Mouse (Mus musculus): ENCODE measurements around the gene Fth1. TPM values are rescaled to one million over a fixed set of nuclear protein-coding genes. Genes with fewer than 3 reads are reported as not detected.
A peak's percentile ranks its signal among the peaks of the same experiment; 100 is the strongest.
"Not testable (repeated sequence)": the region's sequence is repeated elsewhere in the genome, so short reads cannot be mapped to it uniquely, and the experiment has no call there.

Fth1 gene
- polyA plus RNA-seq, 1 experiment from 2014 or later: 1,957 TPM

DNA sequence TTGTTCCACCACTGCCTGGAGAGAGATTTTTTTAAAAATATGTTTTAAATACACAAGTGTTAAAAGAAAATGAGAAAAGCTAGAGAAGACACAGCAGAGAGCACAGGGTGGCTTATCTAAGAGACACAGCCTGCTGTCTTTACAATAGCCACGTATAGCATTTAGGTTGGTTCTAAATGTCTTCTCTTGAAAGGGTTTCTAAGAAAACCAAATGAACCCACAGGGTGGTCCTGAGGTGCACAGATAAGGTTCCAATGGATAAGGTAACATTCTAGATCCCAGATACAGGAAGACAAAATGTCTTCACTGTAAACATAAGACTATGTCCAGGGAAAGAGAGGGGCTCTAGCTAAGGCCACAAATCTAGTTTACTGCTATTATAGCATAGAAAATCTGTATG lies 25.0 kb upstream of the Fth1 start:
- no peak overlapping the region; the same call in 1 of the 2 replicates for H3K4me2 ChIP-seq (ENCODE audit: low read depth, low read length)

DNA sequence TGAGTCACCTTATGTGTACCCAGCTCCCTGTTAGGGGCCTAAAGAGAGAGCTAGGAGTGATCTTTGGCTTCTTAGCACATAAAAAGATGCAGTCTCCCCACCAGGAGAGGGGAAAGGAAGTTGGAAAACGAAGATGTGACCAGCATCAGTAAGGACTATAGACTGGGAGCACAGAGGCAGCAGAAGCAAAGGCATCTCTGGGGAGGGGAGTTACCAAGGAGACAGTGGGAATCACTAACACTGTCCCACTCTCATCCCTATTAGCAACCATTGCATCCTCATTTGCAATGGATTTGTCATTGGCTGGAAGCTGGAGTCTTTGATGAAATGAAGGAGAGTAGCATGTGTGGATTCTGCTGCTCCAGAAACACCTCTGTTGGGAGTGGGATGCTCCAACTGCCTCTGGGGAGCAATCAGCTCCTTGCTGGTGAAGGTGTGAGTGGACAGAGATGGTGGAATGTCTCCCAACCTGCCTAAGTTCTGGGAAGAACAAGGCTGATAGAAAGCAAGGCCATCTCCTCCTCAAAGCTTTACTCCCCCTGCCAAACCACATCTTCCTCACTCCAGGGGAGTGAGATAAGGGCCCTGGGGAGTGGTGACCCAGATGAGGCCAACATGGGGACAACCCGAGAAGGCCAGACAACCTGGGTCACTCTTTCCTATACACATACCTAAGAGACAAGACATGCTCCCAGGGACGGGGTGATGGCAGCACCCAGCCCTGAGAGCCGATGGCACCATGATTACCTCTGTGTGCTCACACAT lies 23.6 kb upstream of the Fth1 start:
- no peak overlapping the region for H3K9ac ChIP-seq (ENCODE audit: low read length)

More for the DNA sequence above, 25.0 kb upstream of the Fth1 start:
- peak overlapping the region; percentile 96 for H3K27ac ChIP-seq (ENCODE audit: low read length)
- H3K4me1 ChIP-seq (replicated peaks; ENCODE audit: control insufficient read depth, insufficient read depth, low read length): peaks cover 17% of the 10 kb centered on the region
- no peak overlapping the region for H3K9ac ChIP-seq (ENCODE audit: low read length)
- no peak for ATAC-seq (ENCODE audit: low read depth)
- H3K27me3 ChIP-seq (ENCODE audit: control insufficient read depth, insufficient read depth, low read depth, low read length): no peaks in the 10 kb centered on the region
- H3K9me3 ChIP-seq (ENCODE audit: control insufficient read depth, low read length): no peaks in the 10 kb centered on the region
- no peak overlapping the region for H3K4me3 ChIP-seq (ENCODE audit: low read length)
- WGBS: 56% methylated on average over 1 of the region's 1 CpGs
- H3K36me3 ChIP-seq (ENCODE audit: control insufficient read depth, insufficient read depth, low read length): no peaks in the 10 kb centered on the region

DNA sequence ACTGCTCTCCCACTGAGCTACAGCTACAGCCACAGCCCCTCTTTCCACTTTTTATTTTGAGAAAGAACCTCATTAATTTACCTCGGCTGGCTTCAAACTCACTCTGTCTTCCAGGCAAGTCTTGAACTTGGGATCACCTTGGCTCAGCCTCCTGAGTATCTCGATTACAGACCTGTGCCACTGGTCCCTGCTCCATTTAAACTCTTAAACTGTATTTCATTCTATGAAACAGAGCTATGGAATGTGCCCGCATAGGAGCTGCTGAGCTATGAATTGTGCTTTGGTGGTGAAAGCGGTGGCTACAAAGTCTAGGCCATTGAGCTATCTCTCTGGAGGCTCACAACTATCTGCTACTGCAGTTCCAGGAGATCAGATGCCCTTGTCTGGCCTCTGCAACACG lies 22.4 kb upstream of the Fth1 start:
- H3K4me3 ChIP-seq (ENCODE audit: low read length): no peak overlapping the region
- no peak overlapping the region for H3K4me2 ChIP-seq (ENCODE audit: low read depth, low read length)
- no peak for ATAC-seq (ENCODE audit: low read depth)
- no peaks in the 10 kb centered on the region for H3K27me3 ChIP-seq (ENCODE audit: control insufficient read depth, insufficient read depth, low read depth, low read length)
- 78% methylated on average over 5 of the region's 5 CpGs for WGBS
- H3K27ac ChIP-seq (ENCODE audit: low read length): no peak overlapping the region
- H3K9me3 ChIP-seq (ENCODE audit: control insufficient read depth, low read length): no peaks in the 10 kb centered on the region
- no peaks in the 10 kb centered on the region for H3K36me3 ChIP-seq (ENCODE audit: control insufficient read depth, insufficient read depth, low read length)
- H3K9ac ChIP-seq (ENCODE audit: low read length): no peak overlapping the region
- H3K4me1 ChIP-seq (replicated peaks; ENCODE audit: control insufficient read depth, insufficient read depth, low read length): peaks cover 17% of the 10 kb centered on the region

More for the DNA sequence above, 23.6 kb upstream of the Fth1 start:
- no peak overlapping the region for H3K27ac ChIP-seq (ENCODE audit: low read length)
- peaks cover 17% of the 10 kb centered on the region for H3K4me1 ChIP-seq (replicated peaks; ENCODE audit: control insufficient read depth, insufficient read depth, low read length)
- H3K9me3 ChIP-seq (ENCODE audit: control insufficient read depth, low read length): no peaks in the 10 kb centered on the region
- H3K27me3 ChIP-seq (ENCODE audit: control insufficient read depth, insufficient read depth, low read depth, low read length): no peaks in the 10 kb centered on the region
- no peak for ATAC-seq (ENCODE audit: low read depth)
- WGBS: 72% methylated on average over 4 of the region's 4 CpGs
- H3K36me3 ChIP-seq (ENCODE audit: control insufficient read depth, insufficient read depth, low read length): no peaks in the 10 kb centered on the region
- H3K4me3 ChIP-seq (ENCODE audit: low read length): no peak overlapping the region
- H3K4me2 ChIP-seq (ENCODE audit: low read depth, low read length): no peak overlapping the region

- no peak overlapping the region for H3K4me3 ChIP-seq (ENCODE audit: low read length)
- no peaks in the 10 kb centered on the region for H3K27me3 ChIP-seq (ENCODE audit: control insufficient read depth, insufficient read depth, low read depth, low read length)
- WGBS: 55% methylated on average over 5 of the region's 5 CpGs
- no peak; the same call in 1 of the 2 replicates for ATAC-seq (ENCODE audit: low read depth)
- H3K4me2 ChIP-seq (ENCODE audit: low read depth, low read length): no peak overlapping the region
- no peak overlapping the region for H3K27ac ChIP-seq (ENCODE audit: low read length)
- H3K9me3 ChIP-seq (ENCODE audit: control insufficient read depth, low read length): no peaks in the 10 kb centered on the region
- H3K9ac ChIP-seq (ENCODE audit: low read length): no peak overlapping the region
- peaks cover 2% of the 10 kb centered on the region; the same call in 1 of the 2 replicates for H3K4me1 ChIP-seq (replicated peaks; ENCODE audit: control insufficient read depth, insufficient read depth, low read length)
- no peaks in the 10 kb centered on the region for H3K36me3 ChIP-seq (ENCODE audit: control insufficient read depth, insufficient read depth, low read length)
These were observed 19.6 kb upstream of the Fth1 start for GRCm38 (mm10) chr19:9960769-9961168.

- H3K4me2 ChIP-seq (ENCODE audit: low read depth, low read length): no peak overlapping the region
- peaks cover 2% of the 10 kb centered on the region; the same call in 1 of the 2 replicates for H3K4me1 ChIP-seq (replicated peaks; ENCODE audit: control insufficient read depth, insufficient read depth, low read length)
- WGBS: 14% methylated on average over 7 of the region's 7 CpGs
- no peak for ATAC-seq (ENCODE audit: low read depth)
- H3K36me3 ChIP-seq (ENCODE audit: control insufficient read depth, insufficient read depth, low read length): no peaks in the 10 kb centered on the region
- no peak overlapping the region for H3K27ac ChIP-seq (ENCODE audit: low read length)
- no peaks in the 10 kb centered on the region for H3K27me3 ChIP-seq (ENCODE audit: control insufficient read depth, insufficient read depth, low read depth, low read length)
- no peak overlapping the region for H3K9ac ChIP-seq (ENCODE audit: low read length)
- H3K4me3 ChIP-seq (ENCODE audit: low read length): no peak overlapping the region
- no peaks in the 10 kb centered on the region for H3K9me3 ChIP-seq (ENCODE audit: control insufficient read depth, low read length)
These were observed 16.0 kb upstream of the Fth1 start for GRCm38 (mm10) chr19:9964205-9964916.

DNA sequence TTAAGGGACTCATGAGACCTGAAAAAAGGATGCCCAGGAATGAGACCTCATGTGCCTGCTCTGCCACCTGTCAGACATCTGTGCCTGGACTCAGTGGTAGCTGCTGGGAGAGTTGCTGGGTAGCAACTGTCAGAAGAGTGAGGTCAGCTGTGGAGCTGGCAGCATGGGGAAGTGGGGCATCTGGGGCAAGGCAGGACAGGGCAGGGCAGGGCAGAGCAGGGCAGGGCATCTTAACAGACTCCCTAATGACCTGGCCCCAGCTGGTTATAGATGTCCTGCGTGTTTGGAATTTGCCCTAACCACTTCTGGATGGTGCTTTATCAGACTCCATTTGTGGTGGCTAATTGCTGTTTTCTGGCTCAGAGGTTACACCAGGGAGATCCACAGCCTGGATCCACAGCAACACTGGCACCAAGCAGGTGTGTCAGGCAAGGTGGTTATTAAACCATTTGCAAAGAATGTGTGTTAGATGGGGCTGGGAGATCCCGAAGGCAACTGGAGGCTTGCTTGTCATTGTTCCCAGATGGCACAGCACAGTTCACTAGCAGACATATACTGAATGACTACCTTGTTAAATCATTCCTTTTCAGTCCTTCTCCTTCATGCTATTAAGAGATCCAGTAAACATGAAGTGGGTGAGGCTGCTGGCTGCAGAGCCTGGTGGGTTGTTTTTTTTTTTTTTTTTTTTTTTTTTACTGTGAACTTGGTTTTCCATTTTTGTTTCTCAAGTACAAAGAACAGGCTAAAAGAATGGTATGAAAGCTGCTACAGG lies 14.1 kb upstream of the Fth1 start:
- Histone ChIP-seq H3K9me3 (ENCODE audit: control insufficient read depth, low read length) (no peaks in the 10 kb centered on the region), H3K27ac (ENCODE audit: low read length) (no peak overlapping the region), H3K27me3 (ENCODE audit: control insufficient read depth, insufficient read depth, low read depth, low read length) (no peaks in the 10 kb centered on the region), H3K4me2 (ENCODE audit: low read depth, low read length) (no peak overlapping the region), H3K4me3 (ENCODE audit: low read length) (no peak overlapping the region), H3K4me1 (replicated peaks; ENCODE audit: control insufficient read depth, insufficient read depth, low read length) (peaks cover 2% of the 10 kb centered on the region; the same call in 1 of the 2 replicates), H3K9ac (ENCODE audit: low read length) (no peak overlapping the region), H3K36me3 (ENCODE audit: control insufficient read depth, insufficient read depth, low read length) (no peaks in the 10 kb centered on the region)
- ATAC-seq (ENCODE audit: low read depth): no peak
- 47% methylated on average over 2 of the region's 2 CpGs for WGBS

DNA sequence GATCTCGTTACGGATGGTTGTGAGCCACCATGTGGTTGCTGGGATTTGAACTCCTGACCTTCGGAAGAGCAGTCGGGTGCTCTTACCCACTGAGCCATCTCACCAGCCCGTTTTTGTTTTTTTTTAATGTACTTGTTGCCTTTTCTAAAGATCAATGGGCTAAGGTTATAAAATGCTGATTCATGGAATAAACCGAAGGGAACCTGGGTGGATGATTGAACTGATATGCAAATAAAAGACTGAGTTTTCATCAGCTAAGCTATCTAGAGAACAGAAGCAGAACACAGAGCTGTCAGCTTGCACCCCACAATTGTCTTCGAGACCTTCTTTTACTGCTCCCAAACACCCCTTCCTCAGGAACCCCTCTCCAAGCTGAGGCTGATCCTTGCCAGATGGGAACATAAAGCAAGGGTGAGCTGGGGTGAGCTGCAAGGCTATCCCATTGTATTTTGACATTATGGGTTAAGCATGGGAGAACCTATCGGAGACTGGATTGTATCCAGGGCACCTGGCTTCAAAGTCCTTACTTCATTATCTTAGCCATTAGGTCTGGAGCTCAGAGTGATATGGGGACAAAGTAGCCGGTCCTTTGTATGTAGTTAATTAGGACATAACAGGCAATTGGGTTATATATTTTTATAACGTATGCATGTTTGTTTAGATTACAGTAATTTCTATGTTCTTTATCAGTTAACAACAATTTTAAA lies 12.2 kb upstream of the Fth1 start:
- no peak overlapping the region for H3K9ac ChIP-seq (ENCODE audit: low read length)
- H3K4me2 ChIP-seq (ENCODE audit: low read depth, low read length): no peak overlapping the region
- no peak overlapping the region for H3K27ac ChIP-seq (ENCODE audit: low read length)
- no peak for ATAC-seq (ENCODE audit: low read depth)
- H3K27me3 ChIP-seq (ENCODE audit: control insufficient read depth, insufficient read depth, low read depth, low read length): no peaks in the 10 kb centered on the region
- WGBS: 73% methylated on average over 8 of the region's 10 CpGs
- no peaks in the 10 kb centered on the region for H3K36me3 ChIP-seq (ENCODE audit: control insufficient read depth, insufficient read depth, low read length)
- peaks cover 2% of the 10 kb centered on the region; the same call in 1 of the 2 replicates for H3K4me1 ChIP-seq (replicated peaks; ENCODE audit: control insufficient read depth, insufficient read depth, low read length)
- H3K9me3 ChIP-seq (ENCODE audit: control insufficient read depth, low read length): no peaks in the 10 kb centered on the region
- H3K4me3 ChIP-seq (ENCODE audit: low read length): no peak overlapping the region

GRCm38 (mm10) chr19:9974853-9975252 lies 5.5 kb upstream of the Fth1 start:
- 31% methylated on average over 2 of the region's 2 CpGs for WGBS
- peak; percentile 11; the same call in 1 of the 2 replicates for ATAC-seq (ENCODE audit: low read depth)

More at GRCm38 (mm10) chr19:9974853-9975252, 5.5 kb upstream of the Fth1 start:
- not testable (repeated sequence) for H3K9ac ChIP-seq (ENCODE audit: low read length); H3K4me3 ChIP-seq (ENCODE audit: low read length); H3K9me3 ChIP-seq (ENCODE audit: control insufficient read depth, low read length); H3K4me2 ChIP-seq (ENCODE audit: low read depth, low read length); H3K27ac ChIP-seq (ENCODE audit: low read length); H3K27me3 ChIP-seq (ENCODE audit: control insufficient read depth, insufficient read depth, low read depth, low read length); H3K36me3 ChIP-seq (ENCODE audit: control insufficient read depth, insufficient read depth, low read length)
- H3K4me1 ChIP-seq (replicated peaks; ENCODE audit: control insufficient read depth, insufficient read depth, low read length): peaks cover 17% of the 10 kb centered on the region
